Mouse (Mus musculus): Measurements from ENCODE around the gene Myl6b.

Myl6b gene

DNA sequence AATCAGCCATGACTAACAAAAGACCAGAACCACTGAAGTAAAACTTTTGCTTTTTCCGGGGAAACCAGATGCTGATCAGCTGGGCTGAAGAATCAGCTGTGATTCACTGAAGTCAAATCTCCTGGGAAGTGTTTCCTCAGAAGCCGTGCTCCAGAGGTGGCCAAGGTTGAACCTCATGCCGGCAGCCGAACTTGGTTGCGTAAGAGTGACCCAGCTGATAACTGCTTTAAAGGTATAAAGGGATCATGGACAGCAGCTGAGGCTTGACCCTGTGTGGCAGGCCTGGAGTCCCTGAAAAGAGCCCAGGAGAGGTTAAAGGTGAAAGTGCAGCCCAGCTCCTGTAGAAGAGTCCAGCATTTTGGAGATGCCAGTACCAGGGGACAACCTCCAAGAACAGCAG lies 3.9 kb upstream of the Myl6b start:
- no peaks in the 10 kb centered on the region for H3K9me3 ChIP-seq (ENCODE audit: low read length)
- H3K27me3 ChIP-seq (ENCODE audit: insufficient read depth, low read length): no peaks in the 10 kb centered on the region
- peaks cover 49% of the 10 kb centered on the region for H3K4me1 ChIP-seq (replicated peaks; ENCODE audit: low read depth, low read length)
- H3K36me3 ChIP-seq (ENCODE audit: insufficient read depth, low read length): no peaks in the 10 kb centered on the region
- no peak overlapping the region for H3K4me3 ChIP-seq (replicated peaks; ENCODE audit: low read length)
- TF ChIP-seq NANOG (IDR thresholded peaks at IDR 0.05; ENCODE audit: borderline replicate concordance, low read length): no peak

DNA sequence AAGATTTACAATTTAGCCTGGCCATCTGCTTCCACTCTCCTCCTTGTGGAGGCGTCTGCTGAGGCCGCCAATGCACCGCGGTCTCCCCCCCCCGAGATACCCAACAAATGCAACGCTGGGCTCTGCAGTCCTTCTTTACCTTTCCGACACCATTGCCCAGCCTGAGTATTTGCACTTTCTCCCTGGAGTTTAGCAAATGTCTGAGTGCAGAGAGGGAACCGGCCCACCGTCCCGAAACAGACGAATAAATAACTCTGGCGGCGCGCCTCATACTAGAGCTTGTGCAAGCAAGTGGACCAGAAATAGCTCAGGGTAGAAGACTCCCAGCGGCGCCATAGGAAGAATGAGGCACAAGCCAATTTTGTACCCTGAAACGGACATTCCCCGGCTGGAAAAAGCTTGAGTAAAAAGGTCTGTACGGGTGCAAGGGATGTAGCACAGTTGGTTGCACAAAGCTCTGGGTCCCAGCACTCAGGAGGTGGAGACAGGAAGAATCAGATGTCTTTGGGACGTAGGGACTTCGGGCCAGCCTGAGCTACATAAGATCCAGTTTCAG lies 709 bp upstream of the Myl6b start:
- no peaks in the 10 kb centered on the region for H3K27me3 ChIP-seq (ENCODE audit: insufficient read depth, low read length)
- H3K9me3 ChIP-seq (ENCODE audit: low read length): no peaks in the 10 kb centered on the region
- peak overlapping the region; percentile 82 for H3K4me3 ChIP-seq (replicated peaks; ENCODE audit: low read length)
- TF ChIP-seq NANOG (IDR thresholded peaks at IDR 0.05; ENCODE audit: borderline replicate concordance, low read length) (no peak), POU5F1 (IDR thresholded peaks at IDR 0.05; ENCODE audit: borderline replicate concordance, low read length) (no peak), CTCF (conservative IDR thresholded peaks at IDR 0.05; ENCODE audit: low read length) (no peak; the same call in 1 of the 2 replicates)
- peaks cover 5% of the 10 kb centered on the region; the same call in 1 of the 2 replicates for H3K36me3 ChIP-seq (ENCODE audit: insufficient read depth, low read length)
- H3K4me1 ChIP-seq (replicated peaks; ENCODE audit: low read depth, low read length): peaks cover 52% of the 10 kb centered on the region

DNA sequence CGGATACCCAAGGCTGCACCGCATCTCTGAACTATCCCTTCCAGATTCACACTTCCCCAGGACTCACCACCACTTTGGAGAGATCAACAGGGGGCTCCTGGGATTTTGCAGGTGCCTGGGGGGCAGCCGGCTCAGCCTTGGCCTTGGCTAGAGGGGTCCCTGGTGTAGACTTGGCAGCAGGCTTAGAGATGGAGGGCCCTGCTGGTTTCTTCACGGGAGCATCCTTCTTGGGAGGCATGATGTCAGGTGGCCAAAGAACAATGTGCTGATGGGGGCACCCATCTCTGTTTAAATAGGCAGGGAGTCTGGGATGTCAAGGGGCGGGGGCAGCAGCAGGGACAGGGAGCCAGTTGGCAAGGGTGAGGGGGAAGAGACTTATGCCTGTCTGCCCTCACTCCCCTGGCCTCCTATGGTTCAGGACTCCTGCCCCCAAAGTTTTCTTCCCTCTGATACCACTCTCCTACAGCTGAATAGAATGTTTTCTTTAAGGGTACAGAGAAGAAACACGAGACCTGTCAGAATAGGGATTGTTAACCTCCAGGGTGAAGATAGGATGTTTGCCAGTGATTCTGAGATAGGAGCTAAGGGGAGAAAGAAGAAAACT lies 1.2 kb downstream of the Myl6b start:
- Histone ChIP-seq H3K36me3 (ENCODE audit: insufficient read depth, low read length) (peaks cover 9% of the 10 kb centered on the region), H3K4me3 (replicated peaks; ENCODE audit: low read length) (no peak overlapping the region), H3K4me1 (replicated peaks; ENCODE audit: low read depth, low read length) (peaks cover 54% of the 10 kb centered on the region), H3K9me3 (ENCODE audit: low read length) (no peaks in the 10 kb centered on the region), H3K27me3 (ENCODE audit: insufficient read depth, low read length) (no peaks in the 10 kb centered on the region)
- no peak for TF ChIP-seq POU5F1 (IDR thresholded peaks at IDR 0.05; ENCODE audit: borderline replicate concordance, low read length)
- no peak for TF ChIP-seq NANOG (IDR thresholded peaks at IDR 0.05; ENCODE audit: borderline replicate concordance, low read length)
- TF ChIP-seq CTCF (conservative IDR thresholded peaks at IDR 0.05; ENCODE audit: low read length): no peak

DNA sequence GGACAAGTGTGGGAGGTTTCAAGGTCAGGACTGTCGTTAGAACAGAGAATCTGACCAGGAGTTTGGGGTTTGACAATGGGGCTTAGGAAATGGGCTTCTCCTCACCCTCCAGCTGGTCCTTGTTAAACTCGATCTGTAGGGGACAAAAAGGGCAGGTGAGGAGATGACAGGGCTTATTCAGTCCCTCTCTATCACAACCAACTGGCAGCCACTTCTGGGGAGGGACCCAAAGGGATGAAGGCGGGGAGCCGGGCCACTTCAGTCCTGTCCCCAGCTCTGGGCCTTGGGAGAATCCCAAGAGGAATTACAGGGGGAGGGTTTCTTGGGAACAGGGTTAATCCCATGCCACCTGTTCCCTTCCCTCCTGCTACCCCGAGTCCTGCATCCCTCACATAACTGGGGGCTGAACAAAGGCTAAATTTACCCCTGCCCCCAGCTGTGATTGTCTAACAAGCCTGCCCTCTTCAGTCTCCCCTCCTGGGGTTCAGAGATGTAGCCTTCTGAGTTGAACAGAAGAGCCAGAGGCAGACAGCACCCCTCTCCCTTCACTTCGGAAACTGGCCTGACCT lies 1.9 kb downstream of the Myl6b start:
- no peak overlapping the region for H3K4me3 ChIP-seq (replicated peaks; ENCODE audit: low read length)
- no peaks in the 10 kb centered on the region for H3K9me3 ChIP-seq (ENCODE audit: low read length)
- H3K4me1 ChIP-seq (replicated peaks; ENCODE audit: low read depth, low read length): peaks cover 60% of the 10 kb centered on the region

DNA sequence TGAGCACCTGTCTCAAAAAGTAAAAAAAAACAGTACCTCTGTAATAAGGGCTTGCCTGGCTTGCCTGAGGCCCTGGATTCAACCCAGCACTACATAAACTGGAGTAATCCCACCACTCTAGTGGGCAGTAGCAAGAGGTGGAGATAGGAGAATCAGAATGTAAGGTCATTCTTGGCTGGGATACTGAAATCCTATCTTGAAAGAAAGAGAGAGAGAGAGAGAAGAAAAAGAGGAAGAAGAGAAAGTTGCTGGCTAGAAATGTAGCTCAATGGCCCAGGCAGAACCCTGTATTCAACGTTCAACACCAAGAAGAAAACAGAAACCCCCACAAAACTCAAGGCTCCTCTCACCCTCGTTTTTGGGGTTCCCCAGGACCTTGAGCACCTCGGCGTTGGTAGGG lies 2.6 kb downstream of the Myl6b start:
- H3K27me3 ChIP-seq (ENCODE audit: insufficient read depth, low read length): no peaks in the 10 kb centered on the region
- H3K4me3 ChIP-seq (replicated peaks; ENCODE audit: low read length): no peak overlapping the region
- peaks cover 67% of the 10 kb centered on the region for H3K4me1 ChIP-seq (replicated peaks; ENCODE audit: low read depth, low read length)
- H3K9me3 ChIP-seq (ENCODE audit: low read length): no peaks in the 10 kb centered on the region
- H3K36me3 ChIP-seq (ENCODE audit: insufficient read depth, low read length): peaks cover 23% of the 10 kb centered on the region
- TF ChIP-seq POU5F1 (IDR thresholded peaks at IDR 0.05; ENCODE audit: borderline replicate concordance, low read length) (no peak), NANOG (IDR thresholded peaks at IDR 0.05; ENCODE audit: borderline replicate concordance, low read length) (no peak), CTCF (conservative IDR thresholded peaks at IDR 0.05; ENCODE audit: low read length) (no peak)

More for the DNA sequence above, 1.9 kb downstream of the Myl6b start:
- H3K27me3 ChIP-seq (ENCODE audit: insufficient read depth, low read length): no peaks in the 10 kb centered on the region
- TF ChIP-seq NANOG (IDR thresholded peaks at IDR 0.05; ENCODE audit: borderline replicate concordance, low read length): no peak
- TF ChIP-seq CTCF (conservative IDR thresholded peaks at IDR 0.05; ENCODE audit: low read length): no peak
- TF ChIP-seq POU5F1 (IDR thresholded peaks at IDR 0.05; ENCODE audit: borderline replicate concordance, low read length): no peak
- H3K36me3 ChIP-seq (ENCODE audit: insufficient read depth, low read length): peaks cover 16% of the 10 kb centered on the region

DNA sequence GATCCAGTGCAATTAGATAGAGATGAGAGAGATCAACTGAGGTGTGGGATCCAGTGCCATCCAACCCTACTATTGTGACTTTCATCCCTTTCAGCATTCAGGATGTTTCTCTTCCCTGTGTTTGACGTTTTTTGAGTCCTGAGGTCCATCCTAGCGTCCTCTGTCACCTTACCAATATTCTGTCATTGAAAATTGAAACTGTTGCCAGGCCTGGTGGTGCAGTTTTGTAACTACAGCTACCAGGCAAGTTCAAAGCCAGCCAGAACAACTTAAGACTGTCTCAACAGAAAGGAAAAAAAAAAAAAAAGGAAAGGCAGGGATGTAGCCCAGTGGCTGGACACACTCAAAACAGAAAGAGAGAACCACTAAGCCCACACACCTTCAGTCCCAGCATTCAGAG lies 3.2 kb downstream of the Myl6b start:
- no peaks in the 10 kb centered on the region for H3K27me3 ChIP-seq (ENCODE audit: insufficient read depth, low read length)
- peaks cover 74% of the 10 kb centered on the region for H3K4me1 ChIP-seq (replicated peaks; ENCODE audit: low read depth, low read length)
- peak overlapping the region; percentile 98 for H3K4me3 ChIP-seq (replicated peaks; ENCODE audit: low read length)
- no peaks in the 10 kb centered on the region for H3K9me3 ChIP-seq (ENCODE audit: low read length)
- TF ChIP-seq NANOG (IDR thresholded peaks at IDR 0.05; ENCODE audit: borderline replicate concordance, low read length) (no peak), POU5F1 (IDR thresholded peaks at IDR 0.05; ENCODE audit: borderline replicate concordance, low read length) (no peak), CTCF (conservative IDR thresholded peaks at IDR 0.05; ENCODE audit: low read length) (no peak; the same call in none of the 2 replicates)
- peaks cover 29% of the 10 kb centered on the region for H3K36me3 ChIP-seq (ENCODE audit: insufficient read depth, low read length)

DNA sequence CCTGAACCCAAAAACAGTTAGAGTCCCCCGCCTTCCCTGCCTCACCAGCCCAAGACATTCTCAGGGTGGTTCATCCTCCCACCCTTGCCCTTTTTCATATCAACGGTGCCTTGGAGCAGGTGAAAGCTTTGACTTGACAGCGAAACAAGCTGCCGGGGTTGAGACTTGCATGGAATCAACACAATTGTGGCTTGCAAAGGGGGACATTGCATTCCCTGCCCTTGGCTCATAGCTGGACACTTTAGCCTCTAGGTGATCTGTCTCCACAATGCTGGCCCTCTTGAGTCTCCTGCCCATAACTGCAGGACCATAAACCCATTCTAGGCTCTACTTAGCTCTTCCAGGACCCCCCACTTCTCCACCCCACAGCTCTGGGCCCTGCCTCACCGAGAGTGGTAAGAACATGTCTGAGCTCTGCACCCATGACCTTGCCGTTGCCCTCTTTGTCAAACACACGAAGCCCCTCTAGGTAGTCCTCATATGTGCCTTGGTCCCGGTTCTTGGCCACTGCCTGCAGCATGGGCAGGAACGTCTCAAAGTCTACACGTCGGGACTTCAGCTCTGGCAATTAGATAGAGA lies 3.7 kb downstream of the Myl6b start:
- H3K9me3 ChIP-seq (ENCODE audit: low read length): no peaks in the 10 kb centered on the region
- H3K36me3 ChIP-seq (ENCODE audit: insufficient read depth, low read length): peaks cover 34% of the 10 kb centered on the region
- H3K4me3 ChIP-seq (replicated peaks; ENCODE audit: low read length): peak overlapping the region; percentile 98
- no peaks in the 10 kb centered on the region for H3K27me3 ChIP-seq (ENCODE audit: insufficient read depth, low read length)
- H3K4me1 ChIP-seq (replicated peaks; ENCODE audit: low read depth, low read length): peaks cover 74% of the 10 kb centered on the region
- TF ChIP-seq POU5F1 (IDR thresholded peaks at IDR 0.05; ENCODE audit: borderline replicate concordance, low read length) (no peak), NANOG (IDR thresholded peaks at IDR 0.05; ENCODE audit: borderline replicate concordance, low read length) (no peak), CTCF (conservative IDR thresholded peaks at IDR 0.05; ENCODE audit: low read length) (no peak)

DNA sequence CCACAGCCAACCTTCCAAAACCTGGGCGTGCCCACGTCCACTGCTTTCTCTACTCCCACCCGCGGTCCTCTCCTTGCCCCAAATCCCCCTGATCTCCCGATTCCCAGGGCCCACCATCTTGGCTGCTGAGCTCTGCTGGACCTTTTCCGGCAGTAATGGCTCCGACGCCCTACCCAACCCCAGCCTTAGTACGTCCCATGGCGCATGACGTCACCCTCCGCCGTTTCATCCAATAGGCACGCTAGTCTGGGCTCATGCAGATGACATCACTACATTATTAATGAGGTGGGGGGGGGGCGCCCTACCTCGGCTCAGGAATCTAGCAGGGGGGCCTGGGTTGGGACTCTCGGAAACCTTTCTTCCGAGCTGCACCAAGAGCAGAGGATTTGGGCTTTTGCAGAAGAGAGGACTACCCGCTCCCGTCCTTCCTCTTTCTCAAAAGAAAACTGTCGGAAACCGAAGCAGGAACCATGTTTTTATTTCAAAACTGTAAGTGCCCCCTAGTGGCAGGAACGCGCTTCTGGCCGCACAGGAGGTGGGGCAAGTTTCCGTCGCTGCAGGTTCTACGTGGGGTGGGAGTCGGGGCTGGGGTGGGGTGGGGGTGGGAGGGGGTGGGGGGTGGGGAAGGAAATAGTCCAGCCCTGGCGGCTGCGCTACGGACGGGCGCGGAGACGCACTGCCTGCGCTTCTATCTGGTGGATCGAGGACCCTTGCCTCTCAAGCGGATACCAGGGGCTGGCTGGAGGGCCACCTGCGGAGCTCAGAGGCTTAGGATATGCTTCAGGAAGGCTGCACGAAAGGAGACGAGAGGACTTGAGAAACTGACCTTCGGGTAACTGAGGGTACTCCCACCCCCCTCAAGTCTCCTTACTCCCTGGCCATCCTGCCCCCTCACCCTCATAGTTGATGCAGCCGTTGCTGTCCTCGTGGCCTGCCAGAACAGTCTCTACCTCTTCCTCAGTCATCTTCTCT lies 4.5 kb downstream of the Myl6b start, which contains the start of gene Myl6:
Gene Myl6 (minus strand): TSS at position 451 of the 972 bp plus-strand sequence.
- Histone ChIP-seq H3K4me3 (replicated peaks; ENCODE audit: low read length) (peak within 1 kb of the TSS; percentile 98), H3K36me3 (ENCODE audit: insufficient read depth, low read length) (peaks cover 40% of the 10 kb centered on the region), H3K27me3 (ENCODE audit: insufficient read depth, low read length) (no peaks in the 10 kb centered on the region), H3K9me3 (ENCODE audit: low read length) (no peaks in the 10 kb centered on the region), H3K4me1 (replicated peaks; ENCODE audit: low read depth, low read length) (peaks cover 77% of the 10 kb centered on the region)
- TF ChIP-seq POU5F1 (IDR thresholded peaks at IDR 0.05; ENCODE audit: borderline replicate concordance, low read length) (no peak), CTCF (conservative IDR thresholded peaks at IDR 0.05; ENCODE audit: low read length) (peak; percentile 67), NANOG (IDR thresholded peaks at IDR 0.05; ENCODE audit: borderline replicate concordance, low read length) (no peak)
